Mouse (Mus musculus): ENCODE results near the gene Wdhd1. TPM values are rescaled to one million over a fixed set of nuclear protein-coding genes. Genes with fewer than 3 reads are reported as not detected.

The Wdhd1 gene
- total RNA-seq, 2 experiments from 2014 or later, result 1.1 to 1.3 TPM

GRCm38 (mm10) chr14:47225931-47226330, 50.7 kb downstream of the Wdhd1 start:
- intact Hi-C loops (cut with DNase I; ENCODE audit: low total_unique reads), result no loop called here
- no peak for DNase-seq

- intact Hi-C loops (cut with DNase I; ENCODE audit: low total_unique reads), result no loop called here
- no peak for DNase-seq
Measured at GRCm38 (mm10) chr14:47224476-47225325, 52.0 kb downstream of the Wdhd1 start.

DNA sequence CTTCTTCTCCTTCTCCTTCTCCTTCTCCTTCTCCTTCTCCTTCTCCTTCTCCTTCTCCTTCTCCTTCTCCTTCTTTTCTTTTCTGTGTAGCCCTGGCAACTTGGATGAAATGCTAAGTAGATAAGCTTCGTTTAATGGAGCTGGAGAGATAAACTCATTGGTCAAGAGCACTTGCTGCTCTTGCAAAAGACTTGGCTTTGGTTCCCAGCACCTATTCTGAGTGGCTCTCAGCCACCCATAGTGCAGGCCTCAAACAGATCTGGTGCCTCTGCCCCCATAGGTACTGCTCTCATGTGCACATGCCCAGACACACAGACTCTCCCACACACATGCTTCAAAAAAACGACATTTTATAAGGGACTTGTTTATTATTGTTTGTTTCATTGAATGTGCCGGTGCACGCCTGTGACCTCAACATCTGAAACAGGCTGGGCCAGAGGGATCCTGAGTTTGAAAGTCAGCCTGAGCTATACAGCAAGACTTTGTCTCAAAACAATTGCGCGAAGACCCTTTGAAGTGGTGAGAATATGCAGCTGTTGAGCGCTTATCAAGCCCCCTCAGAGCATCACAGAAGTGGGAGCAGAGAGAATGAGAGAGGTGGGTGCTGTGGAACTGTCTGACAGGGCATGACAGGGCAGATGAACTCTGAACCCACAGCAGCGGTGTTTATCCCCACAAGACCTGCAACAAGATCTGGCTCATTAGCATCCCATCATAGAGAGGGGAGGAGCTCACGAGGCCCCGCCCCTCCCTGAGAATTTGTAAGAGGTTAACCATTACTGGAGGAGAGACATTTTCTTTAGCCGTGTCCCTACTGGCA, 53.8 kb downstream of the Wdhd1 start:
- intact Hi-C loops (cut with DNase I; ENCODE audit: low total_unique reads), result no loop called here
- DNase-seq, result no peak

DNA sequence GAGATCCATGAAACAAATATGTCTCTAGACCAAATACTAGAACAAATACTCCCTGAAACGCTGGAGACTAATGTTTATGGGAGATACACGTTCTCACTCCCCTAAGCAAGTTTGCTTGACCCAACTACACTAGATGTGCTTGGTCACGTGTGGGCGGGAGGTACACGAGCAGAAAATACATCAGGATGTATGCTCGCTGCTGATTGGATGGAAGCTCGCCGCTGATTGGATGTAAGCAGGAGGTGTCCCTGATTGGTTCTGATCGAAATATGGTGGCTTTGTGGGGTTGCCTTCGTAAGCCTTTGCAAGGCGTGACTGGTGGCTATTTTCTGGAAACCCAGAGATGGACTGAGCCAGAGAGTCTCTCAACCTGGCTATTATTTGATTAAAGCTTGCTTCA, 55.1 kb downstream of the Wdhd1 start:
- intact Hi-C loops (cut with DNase I; ENCODE audit: low total_unique reads), result no loop called here
- DNase-seq, result no peak

GRCm38 (mm10) chr14:47220231-47221025, 56.2 kb downstream of the Wdhd1 start:
- intact Hi-C loops (cut with DNase I; ENCODE audit: low total_unique reads), result no loop called here
- no peak for DNase-seq

DNA sequence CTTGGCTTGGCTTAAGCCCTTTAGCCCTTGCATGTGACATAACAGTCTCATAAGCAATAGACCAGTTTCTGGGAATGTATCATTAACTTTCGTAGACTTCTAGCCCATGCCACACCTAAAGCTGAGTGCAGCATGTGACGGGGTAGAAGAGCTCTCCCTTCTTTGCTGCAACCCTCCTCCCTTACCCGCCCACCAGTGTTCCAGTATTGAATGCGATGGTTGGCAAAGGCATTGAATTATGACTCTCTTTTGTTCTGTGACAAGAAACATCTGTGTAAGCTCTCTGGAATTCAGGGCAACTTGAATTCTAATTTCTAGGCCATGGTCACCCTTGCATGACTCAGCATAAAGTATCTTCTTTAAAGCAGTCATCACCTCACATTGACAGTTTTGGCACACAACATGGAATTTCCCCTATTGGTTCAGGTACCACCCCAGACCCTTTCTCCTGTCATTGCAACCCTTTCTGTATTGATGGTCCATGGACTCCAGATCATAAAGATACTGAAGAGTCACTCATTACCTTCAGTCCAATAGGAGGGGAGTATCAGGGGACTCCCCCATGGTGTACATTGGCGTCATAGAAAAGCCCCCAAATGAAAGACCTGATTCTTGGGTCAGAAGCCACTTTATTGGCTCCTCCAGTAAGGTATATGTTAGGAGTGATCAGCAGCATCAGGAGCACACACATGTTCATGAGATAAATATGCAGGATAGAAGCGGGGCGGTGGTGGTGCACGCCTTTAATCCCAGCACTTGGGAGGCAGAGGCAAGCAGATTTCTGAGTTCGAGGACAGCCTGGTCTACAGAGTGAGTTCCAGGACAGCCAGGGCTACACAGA, 57.7 kb downstream of the Wdhd1 start:
- intact Hi-C loops (cut with DNase I; ENCODE audit: low total_unique reads), result no loop called here
- DNase-seq, result no peak

DNA sequence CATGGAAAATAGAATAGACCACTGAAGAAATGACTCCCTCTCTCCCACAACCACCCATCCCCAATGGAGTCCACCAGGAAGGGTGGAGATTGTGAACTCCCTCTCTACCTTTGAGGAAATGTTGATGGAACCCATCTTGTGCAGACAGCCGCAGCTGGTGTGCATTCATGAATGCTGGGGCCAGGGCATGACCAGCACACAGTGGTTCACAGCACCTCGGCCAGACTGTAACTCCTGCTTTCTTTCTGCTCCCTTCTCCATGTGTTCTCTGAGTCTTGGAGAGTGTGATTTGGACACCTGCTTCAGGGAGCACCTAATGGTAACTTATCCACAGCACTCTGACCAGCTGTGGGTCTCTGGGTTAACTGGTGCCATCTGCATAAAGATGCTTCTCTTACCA, 60.1 kb downstream of the Wdhd1 start:
- DNase-seq, result no peak
- intact Hi-C loops (cut with DNase I; ENCODE audit: low total_unique reads), result no loop called here

GRCm38 (mm10) chr14:47214367-47214766, 62.3 kb downstream of the Wdhd1 start:
- no peak for DNase-seq
- intact Hi-C loops (cut with DNase I; ENCODE audit: low total_unique reads), result no loop called here

DNA sequence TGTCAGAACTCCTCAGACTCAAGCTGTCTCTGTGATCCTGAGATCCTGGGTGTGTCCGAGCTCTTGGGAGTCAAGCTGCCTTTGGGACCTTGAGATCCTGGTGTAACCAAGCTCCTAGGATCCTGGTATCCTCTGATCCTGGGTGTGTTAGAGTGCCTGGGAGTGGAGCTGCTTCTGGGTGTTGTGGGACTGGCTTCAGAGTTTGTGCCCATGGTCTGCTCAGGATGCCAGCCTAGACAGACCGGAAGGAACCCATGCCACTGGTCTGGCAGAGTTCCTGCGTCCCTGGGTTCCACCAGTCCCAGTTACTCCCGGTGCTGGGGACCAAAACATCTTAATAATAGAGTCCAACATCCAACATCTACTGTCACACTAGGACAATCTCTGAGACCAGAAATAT, 63.4 kb downstream of the Wdhd1 start:
- no peak for DNase-seq
- intact Hi-C loops (cut with DNase I; ENCODE audit: low total_unique reads), result no loop called here

DNA sequence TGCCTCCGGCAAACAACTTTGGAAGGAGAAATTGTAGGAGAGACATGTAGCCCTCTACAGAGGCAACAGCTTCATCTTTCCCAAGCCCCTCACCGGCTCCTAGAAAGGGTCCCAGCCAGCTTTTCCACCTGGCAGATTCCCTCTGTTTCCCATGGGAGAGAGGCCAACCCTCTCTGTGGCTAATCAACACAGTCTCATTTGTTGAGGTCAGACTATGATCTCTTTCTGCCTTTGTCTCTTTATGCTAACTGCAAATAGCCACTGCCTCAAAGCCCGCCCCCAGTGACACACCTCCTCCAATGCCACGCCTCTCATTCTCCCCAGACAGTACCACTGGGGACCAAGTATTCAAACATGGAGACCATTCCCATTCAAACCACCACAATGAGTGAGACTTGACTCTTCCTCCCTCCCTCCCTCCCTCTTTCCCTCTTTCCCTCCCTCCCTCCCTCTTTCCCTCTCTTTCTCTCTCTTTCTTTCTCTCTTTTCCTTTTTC, 66.9 kb downstream of the Wdhd1 start:
- DNase-seq, result no peak
- intact Hi-C loops (cut with DNase I; ENCODE audit: low total_unique reads), result no loop called here

DNA sequence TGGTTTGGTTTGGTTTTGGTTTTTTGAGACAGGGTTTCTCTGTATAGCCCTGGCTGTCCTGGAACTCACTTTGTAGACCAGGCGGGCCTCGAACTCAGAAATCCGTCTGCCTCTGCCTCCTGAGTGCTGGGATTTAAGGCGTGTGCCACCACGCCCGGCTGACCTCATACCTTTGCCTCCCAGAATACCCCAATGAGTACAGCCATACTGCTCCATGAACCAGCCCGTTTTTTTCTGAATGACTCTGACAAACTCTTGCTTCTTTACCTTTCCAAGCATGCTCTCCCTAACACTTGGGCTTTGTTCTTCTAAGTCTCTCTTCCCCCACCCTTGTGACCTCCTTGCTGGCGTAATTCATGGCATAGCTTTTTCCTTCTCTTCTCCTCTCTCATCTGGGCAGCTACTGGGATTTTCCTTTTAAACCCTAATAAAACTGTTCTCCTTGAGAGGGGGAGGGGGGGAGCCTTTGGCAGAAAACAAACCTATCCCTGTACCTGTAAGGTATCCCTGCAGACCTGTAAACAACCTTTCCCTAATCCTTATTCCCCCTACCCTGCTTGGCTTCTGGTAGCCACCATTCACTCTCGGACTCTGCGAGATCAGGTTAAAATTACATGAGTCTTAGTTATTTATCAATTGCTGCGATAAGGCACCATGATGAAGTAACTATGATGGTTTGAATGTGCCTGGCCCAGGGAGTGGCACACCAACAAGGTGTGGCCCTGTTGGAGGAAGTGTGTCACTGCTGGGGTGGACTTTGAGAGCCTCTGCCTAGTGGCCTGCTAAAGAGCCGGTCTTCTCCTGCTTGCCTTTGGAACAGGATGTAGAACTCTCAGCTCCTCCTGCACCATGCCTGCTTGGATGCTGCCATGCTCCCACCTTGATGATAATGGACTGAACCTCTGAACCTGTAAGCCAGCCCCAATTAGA, 67.8 kb downstream of the Wdhd1 start:
- DNase-seq, result no peak

DNA sequence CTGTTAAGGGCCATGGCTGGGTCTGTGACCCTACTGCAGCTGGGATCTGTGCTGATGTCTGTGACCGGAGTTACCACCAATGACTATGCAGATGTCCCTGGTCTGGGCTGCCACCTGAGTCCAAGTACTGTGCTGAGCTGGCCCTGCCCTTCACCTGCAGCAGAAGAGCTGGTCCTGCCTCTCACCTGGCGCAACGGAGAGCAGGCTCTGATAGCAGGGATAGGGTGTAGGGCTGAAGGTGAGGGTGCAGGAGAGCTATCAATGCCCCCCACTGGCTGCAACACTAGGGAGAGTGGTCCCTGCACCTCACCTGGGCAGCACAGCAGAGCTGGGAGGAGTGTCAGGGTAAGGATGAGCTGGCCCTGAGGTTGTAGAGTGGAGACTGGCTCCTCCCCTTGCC, 70.1 kb downstream of the Wdhd1 start:
- intact Hi-C loops (cut with DNase I; ENCODE audit: low total_unique reads), result no loop called here
- no peak for DNase-seq

More for the DNA sequence above, 67.8 kb downstream of the Wdhd1 start:
- intact Hi-C loops (cut with DNase I; ENCODE audit: low total_unique reads), result no loop called here

GRCm38 (mm10) chr14:47205270-47205972, 71.2 kb downstream of the Wdhd1 start:
- intact Hi-C loops (cut with DNase I; ENCODE audit: low total_unique reads), result no loop called here
- DNase-seq, result no peak

DNA sequence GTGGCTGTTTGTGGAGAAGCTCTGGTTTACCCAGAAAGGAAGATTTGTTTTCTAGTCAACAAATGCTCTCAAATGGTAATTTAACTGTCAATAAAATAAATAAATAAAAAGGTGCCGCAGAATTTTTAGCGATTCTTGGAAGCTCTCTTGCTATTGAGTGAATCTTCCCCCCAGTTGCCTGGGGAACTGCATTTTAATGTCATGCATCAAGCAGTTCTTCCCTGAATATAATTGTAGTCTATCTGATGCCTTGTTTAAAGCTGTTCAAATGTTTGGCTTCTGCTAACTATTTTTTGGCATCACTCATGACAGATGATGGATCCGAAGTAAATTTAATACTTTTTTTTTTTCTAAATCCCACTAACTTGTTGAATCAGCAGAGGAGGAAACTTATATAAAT, 79.3 kb downstream of the Wdhd1 start:
- intact Hi-C loops (cut with DNase I; ENCODE audit: low total_unique reads), result loop anchor here (10.0 kb wide), 1 partner anchor 103 kb away; no protein-coding TSS in a partner anchor
- DNase-seq, result no peak

DNA sequence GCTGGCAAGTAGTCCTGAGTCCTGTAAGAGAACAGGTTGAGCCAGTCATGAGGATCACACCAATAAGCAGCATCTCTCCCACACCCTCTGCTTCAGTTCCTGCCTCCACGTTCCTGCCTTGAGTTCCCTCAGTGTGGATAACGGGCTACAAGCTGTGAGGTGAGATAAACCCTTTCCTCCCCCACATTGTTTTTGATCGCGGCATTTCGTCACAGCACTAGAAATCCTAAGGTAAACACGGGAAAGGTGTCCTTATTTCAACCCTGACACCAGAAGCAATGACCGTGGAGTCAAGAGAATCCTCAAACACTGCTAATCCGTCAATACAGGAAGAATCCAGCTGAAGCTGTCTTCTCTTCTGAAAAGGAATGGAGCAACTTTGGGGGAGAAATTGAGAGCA, 79.9 kb downstream of the Wdhd1 start:
- intact Hi-C loops (cut with DNase I; ENCODE audit: low total_unique reads), result loop anchor here (10.0 kb wide), 1 partner anchor 102 kb away; no protein-coding TSS in a partner anchor

DNA sequence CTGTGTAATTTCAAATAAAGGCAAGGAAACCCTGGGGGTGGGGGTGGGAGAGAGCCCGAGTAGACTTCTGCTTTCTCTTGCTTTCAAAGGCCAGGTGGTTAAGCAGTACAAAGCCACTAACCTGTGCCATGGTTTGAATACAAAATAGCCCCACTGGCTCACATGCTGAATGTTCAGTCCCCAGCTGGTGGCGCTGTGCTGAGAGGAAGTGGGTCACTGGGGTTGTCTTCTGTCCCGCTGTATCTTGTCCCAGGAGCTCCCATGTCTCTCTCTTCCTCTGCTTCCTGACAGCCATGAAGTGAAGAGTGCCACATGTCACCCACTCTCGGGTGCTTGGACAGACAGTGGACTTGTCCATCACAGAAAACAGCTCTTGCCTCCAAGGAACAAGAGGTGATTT, 82.6 kb downstream of the Wdhd1 start:
- DNase-seq, result no peak
- intact Hi-C loops (cut with DNase I; ENCODE audit: low total_unique reads), result loop anchor here (10.0 kb wide), 1 partner anchor 99 kb away; no protein-coding TSS in a partner anchor

More for the DNA sequence above, 79.9 kb downstream of the Wdhd1 start:
- no peak for DNase-seq

DNA sequence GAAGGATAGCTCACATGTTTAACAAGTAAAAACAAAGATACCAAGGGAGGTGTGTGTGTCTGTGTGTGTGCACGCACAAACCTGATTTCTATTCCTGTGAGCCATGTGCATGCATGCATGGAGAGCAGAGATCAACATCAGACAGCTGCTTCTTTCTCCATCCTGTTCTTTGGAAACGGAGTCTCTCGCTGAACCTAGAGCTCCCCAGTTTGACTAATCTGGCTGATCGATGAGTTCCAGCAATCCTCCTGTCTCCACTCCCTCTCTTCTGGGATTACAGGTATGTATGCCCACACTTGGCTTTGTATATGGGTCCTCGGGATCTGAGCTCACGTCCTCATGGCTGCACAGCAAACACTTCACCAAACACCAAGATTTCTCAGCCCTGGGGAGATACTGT, 83.2 kb downstream of the Wdhd1 start:
- intact Hi-C loops (cut with DNase I; ENCODE audit: low total_unique reads), result loop anchor here (10.0 kb wide), 1 partner anchor 99 kb away; no protein-coding TSS in a partner anchor
- DNase-seq, result no peak

Data from gastrocnemius, postnatal 14 days (tissue).